Mouse (Mus musculus): ENCODE measurements at regions not wholly inside any gene's neighbourhood (a gene's known extent, or its start where the extent isn't known, plus 50 kb on each side); places are given as distances from the start of the nearest gene placed in this dataset.
"Not testable (repeated sequence)": the region's sequence is repeated elsewhere in the genome, so short reads cannot be mapped to it uniquely, and the experiment has no call there.

GRCm38 (mm10) chr17:7548456-7548855 lies 163.2 kb upstream of the Unc93a2 start:
- no peak for DNase-seq (ENCODE audit: low spot score in 2 of 2)

- DNase-seq (ENCODE audit: low spot score in 2 of 2): no peak
Observed at GRCm38 (mm10) chr17:7538402-7539087, 153.3 kb upstream of the Unc93a2 start.

GRCm38 (mm10) chr17:7537618-7538266 lies 152.5 kb upstream of the Unc93a2 start:
- DNase-seq (ENCODE audit: low spot score in 2 of 2): no peak

DNA sequence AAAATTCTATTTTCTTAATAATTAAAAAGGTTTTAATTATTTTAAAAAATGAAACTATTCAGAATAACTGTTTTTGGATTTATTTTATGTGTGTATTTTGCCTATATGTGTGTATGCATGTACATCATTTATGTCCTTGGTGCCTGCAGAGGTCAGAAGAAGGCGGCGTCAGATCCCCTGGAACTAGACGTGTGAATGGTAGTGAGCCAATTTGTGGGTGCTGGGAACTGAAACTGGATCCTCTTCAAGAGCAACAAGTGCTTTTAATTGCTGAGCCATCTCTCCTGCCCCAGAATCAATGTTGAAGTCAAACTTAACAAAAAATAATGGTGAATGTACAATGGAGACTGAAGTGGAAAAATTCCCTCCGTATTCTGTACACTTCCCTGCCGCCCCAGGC lies 151.9 kb upstream of the Unc93a2 start:
- DNase-seq (ENCODE audit: low spot score in 2 of 2): no peak

- DNase-seq (ENCODE audit: low spot score in 2 of 2): no peak
Observed at GRCm38 (mm10) chr17:7534386-7535059, 149.3 kb upstream of the Unc93a2 start.

GRCm38 (mm10) chr17:7533552-7533951 lies 148.3 kb upstream of the Unc93a2 start:
- DNase-seq (ENCODE audit: low spot score in 2 of 2): no peak

DNA sequence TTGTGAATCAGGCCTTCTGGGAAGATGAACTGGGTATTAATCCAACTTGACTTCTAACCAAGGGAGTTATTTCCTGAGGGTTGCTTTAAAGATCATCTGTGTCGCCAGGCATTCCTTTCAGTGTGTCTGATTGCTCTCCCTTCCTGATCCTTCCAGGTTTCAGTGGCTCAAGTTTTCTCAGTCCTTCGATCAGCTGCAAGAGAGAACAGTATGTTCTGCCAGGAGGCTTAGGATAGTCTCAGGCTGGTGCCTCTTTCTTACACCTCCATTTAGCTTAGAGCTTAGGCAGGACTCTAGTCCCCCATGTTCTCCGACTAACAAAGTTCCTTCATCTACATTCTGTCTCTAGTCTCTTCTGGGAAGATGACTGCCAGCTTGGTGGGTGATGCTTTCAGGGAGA lies 147.4 kb upstream of the Unc93a2 start:
- DNase-seq (ENCODE audit: low spot score in 2 of 2): no peak

- DNase-seq (ENCODE audit: low spot score in 2 of 2): no peak
Observed at GRCm38 (mm10) chr17:7529304-7529703, 144.0 kb upstream of the Unc93a2 start.

GRCm38 (mm10) chr17:7527681-7528080 lies 142.4 kb upstream of the Unc93a2 start:
- DNase-seq (ENCODE audit: low spot score in 2 of 2): no peak

- not testable (repeated sequence) for DNase-seq (ENCODE audit: low spot score in 2 of 2)
Observed at GRCm38 (mm10) chr17:7524497-7524896, 139.2 kb upstream of the Unc93a2 start.

DNA sequence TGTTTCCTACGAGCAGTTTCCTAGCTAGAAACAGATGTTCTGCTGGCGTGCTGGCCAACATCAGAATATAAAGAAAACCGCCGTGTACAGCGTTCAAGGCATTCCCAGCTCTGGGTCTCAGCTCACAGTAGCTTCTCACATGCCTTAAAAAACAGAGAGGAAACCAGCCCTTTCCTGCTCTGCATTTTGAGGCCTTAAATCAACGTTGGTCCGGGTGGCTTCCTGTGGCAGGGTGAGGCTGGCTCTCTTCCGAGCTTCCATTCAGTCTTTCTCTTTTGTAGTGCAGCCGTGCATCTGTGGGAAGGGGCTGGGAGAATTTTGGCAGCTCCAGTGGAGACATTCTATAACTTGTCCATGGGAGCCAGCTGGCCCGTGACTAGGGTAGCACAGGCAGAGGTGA lies 135.9 kb upstream of the Unc93a2 start:
- DNase-seq (ENCODE audit: low spot score in 2 of 2): no peak
